Mouse (Mus musculus): ENCODE data around the gene Ovca2. TPM values are rescaled to one million over a fixed set of nuclear protein-coding genes. Genes with fewer than 3 reads are reported as not detected.

Gene Ovca2
- polyA plus RNA-seq, 1 experiment from 2014 or later = 24.5 TPM

DNA sequence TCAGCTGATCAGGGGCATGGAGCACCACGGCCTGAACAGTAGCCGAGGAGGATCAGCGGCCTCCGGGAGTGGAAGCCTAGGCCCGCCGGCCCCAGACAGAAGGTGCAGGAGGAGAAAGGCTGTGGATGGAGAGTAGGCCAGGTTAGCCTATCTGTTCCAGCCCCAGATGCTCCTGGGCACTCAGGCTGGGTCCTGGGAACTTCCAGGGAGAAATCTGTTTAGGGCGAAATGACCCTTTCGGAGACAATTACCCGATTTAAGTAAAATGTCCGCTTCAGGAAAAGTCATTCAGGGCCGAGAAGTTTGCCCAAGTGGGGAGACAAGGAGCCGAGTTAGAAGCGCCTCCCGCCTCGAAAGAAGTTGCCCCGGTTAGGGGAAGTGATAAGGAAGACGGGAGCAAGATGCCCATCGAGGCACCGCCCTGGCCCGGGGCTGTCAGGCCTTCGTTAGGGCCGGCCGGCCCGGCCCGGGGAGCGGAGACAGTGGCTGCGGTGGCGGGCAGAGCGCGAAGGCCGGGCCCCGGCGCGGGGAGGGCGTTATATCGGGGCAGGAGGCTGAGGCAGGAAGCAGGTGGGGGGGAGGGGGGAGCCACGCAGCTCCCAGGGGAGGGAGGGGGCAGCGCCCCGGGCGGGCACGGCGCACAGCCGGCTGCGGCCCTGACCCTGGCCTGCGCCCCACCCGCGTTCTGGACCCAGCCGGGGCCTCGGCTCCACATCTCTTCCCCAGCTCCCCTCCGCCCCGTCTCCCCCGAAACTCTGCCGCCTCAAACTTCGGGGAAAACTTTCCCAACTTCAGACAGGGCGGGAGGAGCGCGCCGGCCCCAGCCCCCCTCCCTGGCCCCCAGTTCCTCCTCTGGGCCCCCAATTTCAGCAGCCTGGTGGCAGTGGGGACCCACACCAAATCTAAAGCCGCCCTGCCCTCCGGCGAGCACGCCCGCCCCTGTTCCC is 10.7 kb downstream of the Ovca2 start:
- H3K4me2 ChIP-seq (replicated peaks) = peak overlapping the region; percentile 80
- H3K27ac ChIP-seq = peak overlapping the region; percentile 55; the same call in 1 of the 2 replicates
- WGBS = 3% methylated on average over 45 of the region's 63 CpGs
- H3K9me3 ChIP-seq (replicated peaks) = no peaks in the 10 kb centered on the region
- H3K36me3 ChIP-seq = peaks cover 10% of the 10 kb centered on the region
- peak overlapping the region; percentile 61 for H3K9ac ChIP-seq
- peak overlapping the region; percentile 47 for H3K4me3 ChIP-seq
- H3K4me1 ChIP-seq = peaks cover 68% of the 10 kb centered on the region
- peaks cover 99% of the 10 kb centered on the region for H3K27me3 ChIP-seq
- ATAC-seq (ENCODE audit: low FRiP score) = no peak

DNA sequence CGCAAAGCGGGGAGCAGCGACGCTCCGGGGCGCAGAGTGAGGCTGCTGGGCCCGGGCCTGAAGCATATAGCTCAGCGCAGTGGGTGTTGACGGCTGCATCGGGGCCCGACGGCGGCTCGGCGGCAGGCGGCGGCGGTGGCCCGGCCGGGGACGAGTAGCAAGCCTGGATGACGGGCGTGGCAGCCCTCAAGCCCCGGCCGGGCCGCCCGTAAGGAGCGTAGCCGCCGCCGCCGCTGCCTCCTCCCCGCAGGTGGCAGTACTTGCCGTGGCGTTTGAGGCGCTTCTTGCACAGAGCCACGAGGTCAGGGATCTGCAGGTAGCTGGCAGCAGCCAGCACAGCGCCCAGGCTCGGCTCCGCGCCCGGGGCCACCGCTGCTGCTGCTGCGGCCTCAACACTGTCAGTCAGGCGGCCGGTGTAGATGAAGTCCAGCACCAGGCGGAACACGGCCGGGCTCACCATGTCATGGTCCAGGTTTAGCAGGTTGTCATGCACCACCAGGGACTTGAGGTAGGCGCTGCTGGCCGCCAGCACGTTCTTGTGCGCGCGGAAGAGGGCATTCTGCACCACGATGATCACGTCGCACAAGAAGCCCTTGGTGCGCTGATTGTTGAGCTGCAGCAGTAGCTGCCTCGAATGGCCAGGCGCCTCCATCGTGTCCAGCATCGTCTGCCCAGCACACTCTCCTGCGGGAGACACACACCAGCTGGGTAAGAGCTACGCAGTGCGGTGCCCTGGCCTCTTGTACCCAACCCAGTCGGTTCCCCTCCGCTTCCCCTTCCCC is 11.6 kb downstream of the Ovca2 start:
- Histone ChIP-seq H3K4me1 (peaks cover 60% of the 10 kb centered on the region), H3K27ac (0 out of 2 replicates have a peak overlapping the region, but pooled peaks have one; percentile 40), H3K9ac (peak overlapping the region; percentile 61), H3K4me3 (peak overlapping the region; percentile 47), H3K36me3 (peaks cover 15% of the 10 kb centered on the region), H3K4me2 (replicated peaks) (peak overlapping the region; percentile 80), H3K27me3 (peaks cover 97% of the 10 kb centered on the region), H3K9me3 (replicated peaks) (no peaks in the 10 kb centered on the region)
- ATAC-seq (ENCODE audit: low FRiP score) = no peak
- 2% methylated on average over 67 of the region's 68 CpGs for WGBS

DNA sequence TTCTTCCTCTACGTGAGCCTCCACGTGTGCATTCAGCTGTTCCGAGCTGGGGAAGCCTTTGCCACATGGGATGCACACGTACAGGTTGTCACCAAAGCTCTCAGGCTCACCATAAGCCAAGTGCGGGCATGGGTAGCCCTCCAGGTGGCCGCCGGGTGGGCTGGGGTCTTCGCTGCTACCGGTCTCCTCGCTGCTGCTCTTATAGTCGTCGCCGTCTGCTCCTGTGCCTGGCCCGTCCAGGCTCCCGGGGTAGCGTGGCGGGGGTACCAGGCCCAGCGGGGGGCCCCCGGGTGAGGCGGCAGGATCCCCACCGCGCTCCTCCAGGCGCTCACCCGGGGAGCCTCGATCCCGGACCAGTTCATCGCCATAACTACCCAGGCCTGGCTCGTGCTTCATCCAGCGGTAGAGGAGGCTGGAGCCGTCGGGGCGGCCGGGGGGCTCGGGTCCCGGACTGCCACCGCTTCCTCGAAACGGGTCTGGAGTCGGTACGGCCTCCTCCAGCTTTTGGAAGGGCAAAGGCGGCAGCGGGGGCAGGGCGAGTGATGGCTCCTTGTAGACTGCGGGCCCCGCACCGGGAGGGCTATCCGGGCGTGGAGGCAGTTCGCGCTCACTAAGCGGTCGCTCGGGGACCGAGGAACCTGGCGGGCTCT is 12.3 kb downstream of the Ovca2 start:
- ATAC-seq (ENCODE audit: low FRiP score) = no peak
- Histone ChIP-seq H3K27me3 (peaks cover 90% of the 10 kb centered on the region), H3K9ac (peak overlapping the region; percentile 61; the same call in 1 of the 2 replicates), H3K4me3 (peak overlapping the region; percentile 47), H3K36me3 (peaks cover 21% of the 10 kb centered on the region), H3K4me1 (peaks cover 56% of the 10 kb centered on the region), H3K4me2 (replicated peaks) (peak overlapping the region; percentile 80), H3K9me3 (replicated peaks) (no peaks in the 10 kb centered on the region), H3K27ac (0 out of 2 replicates have a peak overlapping the region, but pooled peaks have one; percentile 40)
- WGBS = 4% methylated on average over 55 of the region's 55 CpGs

DNA sequence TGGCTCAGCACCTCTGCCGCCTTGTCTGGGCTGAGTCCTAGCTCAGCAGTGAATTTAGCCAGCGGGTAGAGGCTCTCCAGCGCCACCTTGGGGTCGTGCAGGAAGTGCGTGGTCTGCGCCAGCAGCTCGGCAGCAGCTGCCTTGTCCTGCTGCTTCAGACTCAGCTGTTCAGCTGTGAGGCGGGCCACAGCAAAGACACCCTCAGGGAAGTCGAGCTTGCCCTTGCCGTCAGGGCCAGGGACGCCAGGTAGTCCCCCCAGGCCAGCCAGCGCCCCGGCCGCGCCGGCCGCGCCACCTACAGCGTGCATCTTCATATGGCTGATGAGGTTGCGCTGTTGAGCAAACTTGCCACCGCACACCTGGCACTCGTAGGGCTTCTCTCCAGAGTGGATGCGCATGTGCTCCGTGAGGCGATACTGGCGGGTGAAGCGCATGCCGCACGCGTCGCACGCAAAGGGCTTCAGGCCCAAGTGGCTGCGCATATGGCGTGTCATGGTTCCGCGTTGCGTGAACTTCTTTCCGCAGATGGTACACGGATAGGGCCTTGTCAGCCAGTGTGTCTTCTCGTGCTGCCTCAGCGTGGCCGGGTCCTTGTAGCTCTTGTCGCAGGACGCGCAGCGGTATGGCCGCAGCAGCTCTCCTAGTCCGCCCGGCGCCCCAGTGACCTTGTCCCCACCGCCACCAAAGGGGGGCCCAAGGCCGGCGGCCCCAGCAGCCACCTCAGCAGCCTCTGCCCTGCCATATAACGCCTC is 13.0 kb downstream of the Ovca2 start:
- peak overlapping the region; percentile 61; the same call in 1 of the 2 replicates for H3K9ac ChIP-seq
- H3K27ac ChIP-seq = 0 out of 2 replicates have a peak overlapping the region, but pooled peaks have one; percentile 7
- 3% methylated on average over 54 of the region's 54 CpGs for WGBS
- peaks cover 28% of the 10 kb centered on the region for H3K36me3 ChIP-seq
- H3K4me2 ChIP-seq (replicated peaks) = peak overlapping the region; percentile 80
- peaks cover 53% of the 10 kb centered on the region for H3K4me1 ChIP-seq
- H3K27me3 ChIP-seq = peaks cover 83% of the 10 kb centered on the region
- no peak for ATAC-seq (ENCODE audit: low FRiP score)
- peak overlapping the region; percentile 47 for H3K4me3 ChIP-seq
- H3K9me3 ChIP-seq (replicated peaks) = no peaks in the 10 kb centered on the region

DNA sequence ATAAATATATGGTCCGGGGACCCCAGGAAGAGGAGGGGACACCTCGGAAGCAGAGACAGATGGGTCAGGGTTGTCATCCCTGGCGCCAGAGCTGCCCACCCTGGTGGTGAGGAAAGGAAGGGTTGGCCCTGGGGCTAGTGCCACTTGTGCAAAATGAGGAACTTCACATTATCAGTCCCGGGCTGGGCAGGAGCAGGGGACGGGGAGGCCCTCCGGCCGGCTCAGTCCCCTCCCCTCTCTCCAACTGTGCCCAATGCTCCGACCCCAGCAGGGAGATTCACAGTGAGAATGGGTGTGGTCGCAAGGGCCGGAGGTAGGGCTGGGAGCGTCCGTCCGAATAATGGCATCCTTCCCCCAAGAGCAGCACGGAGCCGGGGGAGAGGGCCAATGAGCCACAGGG is 13.9 kb downstream of the Ovca2 start:
- no peaks in the 10 kb centered on the region for H3K9me3 ChIP-seq (replicated peaks)
- H3K27ac ChIP-seq = no peak overlapping the region
- peaks cover 75% of the 10 kb centered on the region for H3K27me3 ChIP-seq
- WGBS = 12% methylated on average over 15 of the region's 15 CpGs
- no peak for ATAC-seq (ENCODE audit: low FRiP score)
- H3K36me3 ChIP-seq = peaks cover 37% of the 10 kb centered on the region
- H3K4me1 ChIP-seq = peaks cover 44% of the 10 kb centered on the region
- H3K4me2 ChIP-seq (replicated peaks) = peak overlapping the region; percentile 80; the same call in 1 of the 2 replicates
- peak overlapping the region; percentile 47 for H3K4me3 ChIP-seq
- H3K9ac ChIP-seq = no peak overlapping the region

DNA sequence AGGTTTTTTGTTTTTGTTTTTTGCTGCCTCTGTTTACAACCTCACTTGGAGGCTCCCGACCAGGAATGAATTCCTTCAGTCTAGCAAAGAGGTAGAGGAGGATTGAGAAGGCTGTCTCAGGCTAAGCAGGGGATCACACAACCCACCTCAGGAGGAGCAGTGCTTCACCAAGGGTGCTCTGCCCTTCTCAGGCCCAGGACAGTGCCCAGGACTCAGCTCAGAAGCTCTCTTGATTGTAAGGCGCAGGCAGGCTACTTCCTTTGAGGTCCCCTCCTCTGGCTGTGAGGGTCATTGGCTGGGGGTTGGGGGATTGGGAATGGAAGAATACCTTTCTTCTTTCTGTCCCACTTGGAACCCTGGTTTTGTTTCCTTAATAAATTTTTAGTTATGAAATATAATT is 14.6 kb downstream of the Ovca2 start:
- Histone ChIP-seq H3K27me3 (peaks cover 68% of the 10 kb centered on the region), H3K36me3 (peaks cover 42% of the 10 kb centered on the region), H3K9ac (no peak overlapping the region), H3K27ac (no peak overlapping the region), H3K4me2 (replicated peaks) (no peak overlapping the region), H3K9me3 (replicated peaks) (no peaks in the 10 kb centered on the region), H3K4me1 (peaks cover 38% of the 10 kb centered on the region), H3K4me3 (no peak overlapping the region)
- ATAC-seq (ENCODE audit: low FRiP score) = no peak
- 77% methylated on average over 2 of the region's 2 CpGs for WGBS

DNA sequence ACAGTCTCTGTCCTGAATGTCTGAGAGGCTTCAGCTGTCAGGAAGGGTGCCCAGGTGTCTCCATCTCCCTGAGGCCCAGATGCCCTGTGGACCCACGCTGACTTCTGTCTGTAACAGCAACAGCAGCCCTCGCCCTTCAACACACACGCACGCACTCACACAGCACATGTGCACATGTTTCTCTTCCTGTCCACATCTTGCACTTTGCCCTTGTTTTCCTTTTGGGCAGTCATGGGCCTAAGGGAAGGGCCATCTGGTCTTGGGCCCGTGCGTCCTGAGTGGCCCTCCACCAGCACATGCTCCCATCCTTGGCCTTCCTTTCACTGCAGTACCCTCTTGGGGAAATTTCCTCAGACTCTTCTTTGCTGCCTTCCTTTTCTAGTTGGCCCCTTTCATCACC is 15.3 kb downstream of the Ovca2 start:
- Histone ChIP-seq H3K9me3 (replicated peaks) (no peaks in the 10 kb centered on the region), H3K4me3 (no peak overlapping the region), H3K9ac (no peak overlapping the region), H3K36me3 (peaks cover 44% of the 10 kb centered on the region), H3K27me3 (peaks cover 61% of the 10 kb centered on the region), H3K27ac (no peak overlapping the region), H3K4me1 (peaks cover 32% of the 10 kb centered on the region), H3K4me2 (replicated peaks) (no peak overlapping the region)
- 74% methylated on average over 6 of the region's 6 CpGs for WGBS
- no peak for ATAC-seq (ENCODE audit: low FRiP score)

DNA sequence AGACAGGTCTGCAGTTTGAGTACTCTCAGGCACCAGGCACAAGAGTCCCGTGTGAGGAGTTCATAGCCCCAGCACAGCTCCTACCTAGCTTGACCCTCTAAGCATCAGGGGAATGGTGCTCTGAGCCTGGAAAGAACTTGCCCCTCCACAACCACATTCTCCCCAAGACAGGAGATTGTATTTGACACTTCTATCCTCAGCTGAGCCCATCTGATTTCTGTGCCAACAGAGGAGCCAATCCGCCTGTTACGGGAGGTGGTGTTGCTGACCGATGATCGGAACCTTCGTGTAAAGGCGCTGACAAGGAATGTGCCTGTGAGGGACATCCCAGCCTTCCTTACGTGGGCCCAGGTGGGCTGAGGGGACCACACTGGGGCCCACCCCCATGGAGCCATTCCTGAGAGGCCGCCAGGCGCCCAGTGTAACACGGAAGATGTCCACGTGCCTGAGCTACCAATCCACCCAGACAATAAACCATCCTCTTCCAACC is 16.0 kb downstream of the Ovca2 start:
- H3K4me3 ChIP-seq = no peak overlapping the region
- H3K4me2 ChIP-seq (replicated peaks) = no peak overlapping the region
- no peaks in the 10 kb centered on the region for H3K9me3 ChIP-seq (replicated peaks)
- H3K9ac ChIP-seq = no peak overlapping the region
- H3K36me3 ChIP-seq = peaks cover 44% of the 10 kb centered on the region
- peaks cover 54% of the 10 kb centered on the region for H3K27me3 ChIP-seq
- no peak for ATAC-seq (ENCODE audit: low FRiP score)
- WGBS = 91% methylated on average over 12 of the region's 12 CpGs
- H3K4me1 ChIP-seq = peaks cover 24% of the 10 kb centered on the region
- H3K27ac ChIP-seq = no peak overlapping the region

DNA sequence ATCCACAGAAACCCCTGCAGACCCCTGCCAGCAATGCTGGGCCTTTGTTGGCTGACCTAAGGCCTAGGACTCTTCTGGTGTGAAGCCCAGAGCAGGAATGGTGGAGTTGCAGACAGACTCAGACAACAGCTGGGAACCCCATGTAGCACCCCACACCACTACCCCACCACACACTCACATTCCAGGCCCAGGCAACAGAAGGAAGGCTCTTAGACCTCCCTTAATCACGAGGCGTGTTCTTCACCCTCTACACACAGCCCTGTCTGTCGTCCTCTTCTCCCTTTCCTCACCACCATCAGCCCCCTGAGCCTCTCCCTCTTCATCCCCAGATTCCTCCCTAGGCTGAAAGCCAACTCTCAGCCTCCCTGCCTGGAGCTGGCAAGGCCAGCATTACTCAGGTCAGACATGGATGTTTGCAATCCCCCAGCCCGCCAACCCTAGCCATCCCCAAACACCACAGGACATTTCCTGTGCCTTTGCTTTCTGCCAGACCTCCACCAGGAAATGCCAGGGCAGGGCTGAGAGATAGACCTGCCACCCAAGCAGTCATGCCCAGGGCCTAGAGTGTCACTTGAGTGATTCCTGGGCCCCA is 17.1 kb downstream of the Ovca2 start:
- peaks cover 20% of the 10 kb centered on the region for H3K4me1 ChIP-seq
- H3K27me3 ChIP-seq = peaks cover 42% of the 10 kb centered on the region
- peaks cover 44% of the 10 kb centered on the region for H3K36me3 ChIP-seq
- H3K4me3 ChIP-seq = no peak overlapping the region
- H3K9me3 ChIP-seq (replicated peaks) = no peaks in the 10 kb centered on the region
- no peak for ATAC-seq (ENCODE audit: low FRiP score)
- no peak overlapping the region for H3K4me2 ChIP-seq (replicated peaks)
- WGBS = 75% methylated on average over 4 of the region's 4 CpGs
- H3K9ac ChIP-seq = no peak overlapping the region
- no peak overlapping the region for H3K27ac ChIP-seq

DNA sequence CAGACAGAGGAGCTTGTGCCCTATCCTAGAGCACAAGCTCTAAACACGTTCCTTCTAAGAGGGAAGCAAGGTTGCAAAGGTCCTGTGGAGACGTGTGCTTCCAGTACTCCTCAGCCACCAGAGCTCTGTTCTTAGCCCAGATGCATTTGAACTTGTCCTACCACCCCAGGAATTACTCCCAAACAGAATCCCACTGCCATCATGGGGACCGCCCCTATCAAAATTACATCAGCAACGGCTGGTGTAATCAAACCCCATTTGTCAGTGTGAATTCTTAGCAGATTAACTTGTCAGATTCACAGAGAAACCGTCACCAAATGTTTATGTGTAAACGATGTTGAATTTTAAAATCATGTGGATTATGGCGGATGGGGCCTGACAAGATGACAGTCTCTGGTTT is 17.7 kb downstream of the Ovca2 start:
- peaks cover 15% of the 10 kb centered on the region for H3K4me1 ChIP-seq
- peaks cover 37% of the 10 kb centered on the region for H3K27me3 ChIP-seq
- H3K4me2 ChIP-seq (replicated peaks) = no peak overlapping the region
- H3K9me3 ChIP-seq (replicated peaks) = no peaks in the 10 kb centered on the region
- no peak overlapping the region for H3K9ac ChIP-seq
- WGBS = 88% methylated on average over 7 of the region's 7 CpGs
- ATAC-seq (ENCODE audit: low FRiP score) = no peak
- peaks cover 49% of the 10 kb centered on the region for H3K36me3 ChIP-seq
- no peak overlapping the region for H3K27ac ChIP-seq
- no peak overlapping the region for H3K4me3 ChIP-seq

DNA sequence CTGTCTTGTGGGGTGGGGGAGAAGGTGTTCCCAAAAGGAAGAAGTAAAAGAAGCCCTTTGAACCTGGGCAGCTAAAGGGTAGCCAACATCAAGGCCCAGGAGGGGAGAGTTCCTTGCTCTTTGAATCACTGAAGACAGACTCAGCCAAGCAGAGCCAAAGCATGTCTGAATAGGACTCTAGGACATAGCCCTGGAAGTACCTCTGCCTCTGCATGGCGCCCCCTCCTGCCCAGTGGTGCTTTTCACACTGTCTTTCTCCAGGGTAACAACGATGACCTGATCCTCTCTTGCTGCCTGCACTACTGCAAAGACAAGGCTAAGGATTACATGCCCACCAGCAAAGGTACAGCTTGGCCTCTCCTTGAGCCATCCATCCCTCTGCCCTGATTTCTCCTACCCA is 19.1 kb downstream of the Ovca2 start:
- Histone ChIP-seq H3K4me2 (replicated peaks) (no peak overlapping the region), H3K4me3 (no peak overlapping the region), H3K27me3 (peaks cover 23% of the 10 kb centered on the region), H3K9ac (no peak overlapping the region), H3K36me3 (peaks cover 49% of the 10 kb centered on the region), H3K27ac (no peak overlapping the region), H3K4me1 (peaks cover 6% of the 10 kb centered on the region; the same call in 1 of the 2 replicates), H3K9me3 (replicated peaks) (no peaks in the 10 kb centered on the region)
- no peak for ATAC-seq (ENCODE audit: low FRiP score)
- 69% methylated on average over 2 of the region's 2 CpGs for WGBS
